Mouse (Mus musculus) brain, embryonic 14.5 days (tissue): ENCODE data around the gene Pax7. TPM values are rescaled to one million over a fixed set of nuclear protein-coding genes. Genes with fewer than 3 reads are reported as not detected.

ENCODE experiments used
- DNase-seq: peaks from one replicate; pipeline ENCODE4 v3.0.0-alpha.2; 2011; ENCODE audit warnings: low read depth
- CTCF ChIP-seq: fragments of 200-500 bp; IDR thresholded peaks from 2 replicates; pipeline ENCODE4 v1.5.1; 2012; ENCODE audit warnings: inconsistent platforms, mild to moderate bottlenecking, moderate library complexity, borderline replicate concordance; ENCODE audit not compliant: insufficient read depth, insufficient read length; ENCODE audit errors: extremely low read depth
- POLR2A ChIP-seq: fragments of 200-500 bp; IDR thresholded peaks from 2 replicates; pipeline ENCODE4 v1.6.1; 2012; ENCODE audit warnings: mild to moderate bottlenecking, inconsistent platforms, borderline replicate concordance; ENCODE audit not compliant: poor library complexity, insufficient read depth, insufficient read length, severe bottlenecking; ENCODE audit errors: extremely low read depth
- polyA plus RNA-seq: library from polyadenylated mRNA; depleted of rRNA; stranded (reverse); fragments of >200 nt; gene quantifications from 2 replicates; pipeline ENCODE4 v1.2.3, GENCODE M21; 2012

The Pax7 gene
- polyA plus RNA-seq, 1 experiment = 12.2 TPM

- no peak for DNase-seq
- no peak for TF ChIP-seq POLR2A
- no peak for TF ChIP-seq CTCF
Measured at GRCm38 (mm10) chr4:139724296-139724695, 109.0 kb downstream of the Pax7 start.

- TF ChIP-seq POLR2A (no peak), CTCF (no peak)
- no peak for DNase-seq
Measured at GRCm38 (mm10) chr4:139718978-139719377, 114.3 kb downstream of the Pax7 start.

- TF ChIP-seq POLR2A (no peak), CTCF (no peak)
- DNase-seq = no peak
Measured at GRCm38 (mm10) chr4:139716477-139717169, 116.7 kb downstream of the Pax7 start.

DNA sequence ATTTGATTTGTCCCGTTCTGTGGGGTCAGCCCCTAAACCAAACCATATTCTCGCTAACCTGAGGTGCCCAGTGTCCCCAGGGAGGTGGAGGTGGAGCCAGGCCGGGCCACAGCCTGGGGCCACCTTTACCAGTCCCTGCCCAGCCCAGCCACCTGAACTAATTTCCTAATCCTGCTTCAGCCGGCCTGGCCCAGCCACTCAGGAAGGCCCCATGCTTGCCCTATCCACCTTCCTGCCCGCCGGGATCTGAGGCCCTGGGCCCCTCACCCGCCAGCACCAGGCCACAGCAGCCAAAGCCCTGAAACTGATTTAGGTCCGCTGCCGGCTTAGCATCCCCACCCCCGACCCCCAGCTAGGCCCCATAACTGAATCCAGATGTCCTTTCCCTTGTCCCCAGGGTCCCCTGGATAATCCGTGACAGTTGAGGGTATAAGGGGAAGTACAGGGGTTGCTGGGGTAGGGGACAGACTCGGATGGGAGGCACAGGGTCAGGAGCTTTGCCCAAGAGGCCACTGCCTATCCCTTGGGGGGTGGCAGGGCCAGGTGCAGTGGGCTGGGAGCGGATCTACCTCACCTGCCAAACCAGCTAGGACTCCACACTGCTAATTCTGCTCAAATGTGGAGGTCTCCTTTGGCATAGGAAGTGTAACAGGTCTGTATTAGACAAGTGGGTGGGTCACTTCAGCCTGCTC is 117.9 kb downstream of the Pax7 start:
- TF ChIP-seq POLR2A (no peak), CTCF (no peak)
- no peak for DNase-seq

GRCm38 (mm10) chr4:139710467-139711334 is 122.6 kb downstream of the Pax7 start:
- TF ChIP-seq POLR2A = no peak
- TF ChIP-seq CTCF = no peak
- peak; percentile 23 for DNase-seq

GRCm38 (mm10) chr4:139705986-139706385 is 127.3 kb downstream of the Pax7 start:
- TF ChIP-seq CTCF (no peak), POLR2A (no peak)
- no peak for DNase-seq

DNA sequence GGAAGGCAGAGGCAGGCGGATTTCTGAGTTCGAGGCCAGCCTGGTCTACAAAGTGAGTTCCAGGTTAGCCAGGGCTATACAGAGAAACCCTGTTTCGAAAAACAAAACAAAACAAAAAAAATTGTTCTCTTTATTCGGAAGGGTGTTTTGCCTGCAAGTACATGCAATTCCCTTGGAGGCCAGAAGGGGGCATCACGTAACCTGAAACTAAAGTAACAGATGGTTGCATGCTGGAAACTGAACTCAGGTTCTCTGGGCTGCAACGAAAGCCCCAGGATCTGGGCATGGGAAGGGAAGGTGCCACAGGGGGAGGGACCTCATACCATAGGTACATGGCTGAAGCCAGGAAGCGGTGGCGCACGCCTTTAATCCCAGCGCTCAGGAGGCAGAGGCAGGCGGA is 129.9 kb downstream of the Pax7 start:
- TF ChIP-seq POLR2A (no peak), CTCF (peak; percentile 35; the same call in 1 of the 2 replicates)
- no peak for DNase-seq

GRCm38 (mm10) chr4:139702914-139703313 is 130.4 kb downstream of the Pax7 start:
- no peak for DNase-seq
- no peak for TF ChIP-seq POLR2A
- no peak for TF ChIP-seq CTCF

- no peak for TF ChIP-seq POLR2A
- TF ChIP-seq CTCF = no peak
- DNase-seq = no peak
Measured at GRCm38 (mm10) chr4:139698602-139699001, 134.7 kb downstream of the Pax7 start.

- DNase-seq = no peak
- TF ChIP-seq POLR2A (no peak), CTCF (no peak)
Measured at GRCm38 (mm10) chr4:139697755-139698154, 135.6 kb downstream of the Pax7 start.

DNA sequence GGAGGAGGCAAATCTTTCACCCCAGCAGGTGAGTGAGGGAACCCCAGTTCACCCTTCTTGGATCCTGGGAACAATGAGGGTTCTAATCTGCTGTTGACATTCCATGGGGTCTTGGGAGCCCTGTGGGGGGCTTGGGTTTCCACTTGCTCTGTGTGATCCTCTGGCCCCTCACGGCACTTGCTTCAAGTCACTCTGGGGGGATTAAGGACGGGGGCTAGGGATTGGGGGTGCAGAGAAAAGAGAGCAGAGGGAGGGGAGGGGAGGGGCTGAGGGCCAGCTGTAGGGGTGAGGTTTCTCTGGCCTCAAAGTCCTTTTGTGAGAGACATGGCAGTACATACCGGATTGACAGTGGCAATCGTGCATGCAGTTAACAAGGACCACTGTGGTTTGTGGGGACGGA is 140.0 kb downstream of the Pax7 start:
- TF ChIP-seq POLR2A (no peak), CTCF (no peak)
- DNase-seq = no peak
